ENCODE assay signal across 26 mouse cellular contexts in genomic region chr9:103024116-103024515, GRCm38 (mm10). TPM values are rescaled to one million over a fixed set of nuclear protein-coding genes. Genes with fewer than 3 reads are reported as not detected.
"Had no signal": no experiment of that assay in that cellular context is flagged by ENCODE, and none has a peak within 500 bp of the region (broad histone marks: within the 10 kb centered on the region; RNA-seq: fewer than 3 reads in every experiment).

No protein-coding gene starts in this region.

- H3K9me3 ChIP-seq: heart, embryonic 10.5 days; heart, embryonic 12.5 days; hindbrain, embryonic 10.5 days; hindbrain, embryonic 12.5 days; intestine, embryonic 15.5 days; limb, embryonic 10.5 days; limb, embryonic 12.5 days; liver, embryonic 13.5 days had no signal

- H3K9ac ChIP-seq: heart, embryonic 12.5 days; hindbrain, embryonic 12.5 days; hindbrain, embryonic 14.5 days; intestine, embryonic 15.5 days; limb, embryonic 12.5 days; liver, embryonic 13.5 days had no signal

- H3K36me3 ChIP-seq: heart, embryonic 10.5 days; heart, embryonic 12.5 days; hindbrain, embryonic 10.5 days; hindbrain, embryonic 12.5 days; intestine, embryonic 15.5 days; limb, embryonic 10.5 days; limb, embryonic 12.5 days; liver, embryonic 13.5 days had no signal

- H3K27ac ChIP-seq: heart, embryonic 10.5 days; hindbrain, embryonic 10.5 days; hindbrain, embryonic 12.5 days; hindbrain, embryonic 14.5 days; intestine, embryonic 15.5 days; layer of hippocampus, adult 2 months; left cerebral cortex, adult 2 months; limb, embryonic 10.5 days; limb, embryonic 12.5 days; liver, embryonic 13.5 days had no signal

- ATAC-seq: hindbrain, embryonic 16.5 days; inflammation-experienced regulatory T-cells, adult 6 months; intestine, embryonic 15.5 days; intestine, postnatal 0 days had no signal

- DNase-seq: gastrocnemius, postnatal 14 days; heart, adult 18-20 months; heart, postnatal 10 days; heart, postnatal 4 days; kidney, adult 18-20 months; kidney, adult 8-10 months; kidney, postnatal 10 days; kidney, postnatal 25 days; kidney, postnatal 4 days; liver; liver, embryonic 13.5 days had no signal

- H3K4me1 ChIP-seq: heart, embryonic 10.5 days; heart, embryonic 12.5 days; hindbrain, embryonic 12.5 days; intestine, embryonic 15.5 days; limb, embryonic 12.5 days; liver, embryonic 13.5 days had no signal

- H3K4me3 ChIP-seq: heart, embryonic 10.5 days; heart, embryonic 12.5 days; hindbrain, embryonic 10.5 days; hindbrain, embryonic 12.5 days; intestine, embryonic 15.5 days; layer of hippocampus, adult 2 months; left cerebral cortex, adult 2 months; limb, embryonic 10.5 days; limb, embryonic 12.5 days; liver, embryonic 13.5 days had no signal

- H3K4me2 ChIP-seq: heart, embryonic 12.5 days; hindbrain, embryonic 12.5 days; hindbrain, embryonic 14.5 days; intestine, embryonic 15.5 days; limb, embryonic 12.5 days; liver, embryonic 11.5 days; liver, embryonic 13.5 days had no signal

- H3K27me3 ChIP-seq: heart, embryonic 12.5 days; hindbrain, embryonic 12.5 days; intestine, embryonic 15.5 days; limb, embryonic 12.5 days; liver, embryonic 13.5 days had no signal

RNA-seq across cellular contexts. Expression of gene Slco2a1, which starts 35.6 kb away (rescaled TPM):
- total RNA-seq: granulocyte monocyte progenitor cell, adult 5-6 weeks had no signal
